Mouse (Mus musculus): Measurements from ENCODE around the gene Olfr1247.
"Not testable (repeated sequence)": the region's sequence is repeated elsewhere in the genome, so short reads cannot be mapped to it uniquely, and the experiment has no call there.

The Olfr1247 gene

GRCm38 (mm10) chr2:89614030-89614429 lies at the start of gene Olfr1247:
TSS of gene Olfr1247 (minus strand) at chr2:89614130.
- no peak for DNase-seq (ENCODE audit: low spot score in 2 of 2)

DNA sequence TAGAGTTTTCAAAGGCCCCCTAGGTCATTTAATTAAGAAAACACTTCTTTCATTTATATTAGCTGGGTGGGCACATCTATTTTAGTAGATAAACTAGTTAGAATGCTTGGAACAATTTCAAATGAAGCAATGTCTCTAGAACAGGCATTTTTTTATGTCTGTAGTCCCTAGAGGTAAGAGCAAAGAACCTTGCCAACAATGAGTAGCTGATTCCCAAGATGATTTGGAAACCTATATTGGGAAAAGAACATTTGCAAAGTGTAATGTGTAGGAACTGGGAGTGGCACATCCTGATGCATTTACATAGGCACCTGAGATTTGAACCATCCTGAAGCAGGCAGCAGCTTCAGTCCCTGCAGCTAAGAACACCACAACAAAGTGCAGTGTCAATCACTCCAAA lies 47.4 kb upstream of the Olfr1247 start, which contains the start of gene Olfr1250:
Gene Olfr1250, minus strand, starts transcription at position 101 of the 400 bp plus-strand sequence.
- no peak for DNase-seq (ENCODE audit: low spot score in 2 of 2)

- DNase-seq (ENCODE audit: low spot score in 2 of 2): no peak
Measured at GRCm38 (mm10) chr2:89634883-89635282, 21.0 kb upstream of the Olfr1247 start, which contains the start of gene Olfr1249. TSS of gene Olfr1249 (minus strand) at chr2:89634983.

- DNase-seq (ENCODE audit: low spot score in 2 of 2): not testable (repeated sequence)
Measured at GRCm38 (mm10) chr2:89618145-89618544, 4.2 kb upstream of the Olfr1247 start, which contains the start of gene Olfr1248. TSS of gene Olfr1248 (minus strand) at chr2:89618245.

- no peak for DNase-seq (ENCODE audit: low spot score in 2 of 2)
Measured at GRCm38 (mm10) chr2:89593057-89593456, 20.9 kb downstream of the Olfr1247 start, which contains the start of gene Olfr1246. TSS of gene Olfr1246 (minus strand) at chr2:89593157.

GRCm38 (mm10) chr2:89578347-89578746 lies 35.6 kb downstream of the Olfr1247 start, which contains the start of gene Olfr1245:
TSS of gene Olfr1245 (minus strand) at chr2:89578447.
- DNase-seq (ENCODE audit: low spot score in 2 of 2): no peak

- not testable (repeated sequence) for DNase-seq (ENCODE audit: low spot score in 2 of 2)
Measured at GRCm38 (mm10) chr2:89562706-89563105, 51.2 kb downstream of the Olfr1247 start.
